Mouse (Mus musculus): ENCODE measurements at regions not wholly inside any gene's neighbourhood (a gene's known extent, or its start where the extent isn't known, plus 50 kb on each side); places are given as distances from the start of the nearest gene placed in this dataset.

- Histone ChIP-seq H3K36me3 (replicated peaks; ENCODE audit: insufficient read depth, low read length) (no peaks in the 10 kb centered on the region), H3K4me1 (ENCODE audit: insufficient read depth) (no peaks in the 10 kb centered on the region; the same call in 1 of the 2 replicates), H3K9ac (replicated peaks) (no peak overlapping the region), H3K27ac (ENCODE audit: low read depth) (peak overlapping the region; percentile 34; the same call in 1 of the 2 replicates), H3K4me3 (ENCODE audit: low read depth, low read length) (no peak overlapping the region), H3K4me2 (ENCODE audit: low read depth, low read length) (peak overlapping the region; percentile 48), H3K27me3 (ENCODE audit: insufficient read depth, low read length) (no peaks in the 10 kb centered on the region), H3K9me3 (ENCODE audit: low read length) (no peaks in the 10 kb centered on the region)
- no peak for TF ChIP-seq EP300 (IDR thresholded peaks at IDR 0.05; ENCODE audit: low read depth)
- no peak for TF ChIP-seq CTCF (IDR thresholded peaks at IDR 0.05; ENCODE audit: low read depth)
- WGBS (ENCODE audit: insufficient replicate concordance), result 41% methylated on average over 2 of the region's 2 CpGs
- DNase-seq (peak; percentile 43), ATAC-seq (no peak)
These were observed 197.4 kb upstream of the Rreb1 start for GRCm38 (mm10) chr13:37580806-37581205.

- Histone ChIP-seq H3K9ac (replicated peaks) (no peak overlapping the region), H3K4me3 (ENCODE audit: low read depth, low read length) (no peak overlapping the region), H3K27ac (ENCODE audit: low read depth) (peak overlapping the region; percentile 34; the same call in 1 of the 2 replicates), H3K9me3 (ENCODE audit: low read length) (no peaks in the 10 kb centered on the region), H3K4me2 (ENCODE audit: low read depth, low read length) (peak overlapping the region; percentile 48), H3K27me3 (ENCODE audit: insufficient read depth, low read length) (no peaks in the 10 kb centered on the region), H3K4me1 (ENCODE audit: insufficient read depth) (no peaks in the 10 kb centered on the region; the same call in 1 of the 2 replicates), H3K36me3 (replicated peaks; ENCODE audit: insufficient read depth, low read length) (no peaks in the 10 kb centered on the region)
- TF ChIP-seq EP300 (IDR thresholded peaks at IDR 0.05; ENCODE audit: low read depth), result no peak
- TF ChIP-seq CTCF (IDR thresholded peaks at IDR 0.05; ENCODE audit: low read depth), result no peak
- 28% methylated on average over 6 of the region's 6 CpGs for WGBS (ENCODE audit: insufficient replicate concordance)
- no peak for DNase-seq
- ATAC-seq, result no peak
These were observed 196.8 kb upstream of the Rreb1 start for GRCm38 (mm10) chr13:37581374-37581773.

- no peak for TF ChIP-seq CTCF (IDR thresholded peaks at IDR 0.05; ENCODE audit: low read depth)
- TF ChIP-seq EP300 (IDR thresholded peaks at IDR 0.05; ENCODE audit: low read depth), result no peak
- peak; percentile 54 for ATAC-seq
- Histone ChIP-seq H3K4me3 (ENCODE audit: low read depth, low read length) (no peak overlapping the region), H3K9me3 (ENCODE audit: low read length) (no peaks in the 10 kb centered on the region), H3K27ac (ENCODE audit: low read depth) (no peak overlapping the region), H3K4me2 (ENCODE audit: low read depth, low read length) (no peak overlapping the region), H3K27me3 (ENCODE audit: insufficient read depth, low read length) (no peaks in the 10 kb centered on the region), H3K4me1 (ENCODE audit: insufficient read depth) (no peaks in the 10 kb centered on the region; the same call in 1 of the 2 replicates), H3K9ac (replicated peaks) (no peak overlapping the region), H3K36me3 (replicated peaks; ENCODE audit: insufficient read depth, low read length) (no peaks in the 10 kb centered on the region)
- WGBS (ENCODE audit: insufficient replicate concordance), result 68% methylated on average over 5 of the region's 5 CpGs
- DNase-seq, result no peak
These were observed 192.7 kb upstream of the Rreb1 start for GRCm38 (mm10) chr13:37585476-37585875.

DNA sequence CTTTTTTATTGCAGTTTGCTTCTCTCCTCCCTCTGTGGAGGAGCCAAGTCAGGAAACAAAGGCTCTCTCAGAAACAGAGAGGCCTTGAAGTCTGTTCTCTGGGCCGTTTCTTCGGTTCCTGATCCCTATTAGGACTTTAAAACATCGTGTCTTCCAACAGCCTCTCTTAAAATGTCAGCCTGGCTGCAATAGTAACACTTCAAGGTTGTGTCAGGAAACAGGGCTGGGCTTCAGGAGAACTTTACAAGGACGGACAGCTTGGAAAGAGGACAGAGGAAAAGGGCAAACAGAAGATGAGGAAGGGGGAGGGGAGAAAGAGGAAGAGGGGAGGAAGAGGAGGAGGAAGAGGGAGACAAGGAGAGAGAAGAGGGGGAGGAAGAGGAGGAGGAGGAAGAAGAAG lies 191.7 kb upstream of the Rreb1 start:
- no peak overlapping the region for H3K27ac ChIP-seq (ENCODE audit: low read depth)
- DNase-seq, result no peak
- no peaks in the 10 kb centered on the region for H3K36me3 ChIP-seq (replicated peaks; ENCODE audit: insufficient read depth, low read length)
- no peaks in the 10 kb centered on the region for H3K9me3 ChIP-seq (ENCODE audit: low read length)
- TF ChIP-seq CTCF (IDR thresholded peaks at IDR 0.05; ENCODE audit: low read depth), result no peak
- TF ChIP-seq EP300 (IDR thresholded peaks at IDR 0.05; ENCODE audit: low read depth), result no peak
- H3K4me2 ChIP-seq (ENCODE audit: low read depth, low read length), result no peak overlapping the region
- H3K4me3 ChIP-seq (ENCODE audit: low read depth, low read length), result no peak overlapping the region
- H3K9ac ChIP-seq (replicated peaks), result no peak overlapping the region
- 58% methylated on average over 4 of the region's 4 CpGs for WGBS (ENCODE audit: insufficient replicate concordance)
- H3K4me1 ChIP-seq (ENCODE audit: insufficient read depth), result no peaks in the 10 kb centered on the region; the same call in 1 of the 2 replicates
- H3K27me3 ChIP-seq (ENCODE audit: insufficient read depth, low read length), result no peaks in the 10 kb centered on the region
- no peak for ATAC-seq

GRCm38 (mm10) chr13:37587911-37588310 lies 190.3 kb upstream of the Rreb1 start:
- ATAC-seq (no peak), DNase-seq (no peak)
- no peaks in the 10 kb centered on the region for H3K27me3 ChIP-seq (ENCODE audit: insufficient read depth, low read length)
- WGBS (ENCODE audit: insufficient replicate concordance), result 85% methylated on average over 3 of the region's 3 CpGs
- H3K4me3 ChIP-seq (ENCODE audit: low read depth, low read length), result no peak overlapping the region
- no peak for TF ChIP-seq EP300 (IDR thresholded peaks at IDR 0.05; ENCODE audit: low read depth)
- TF ChIP-seq CTCF (IDR thresholded peaks at IDR 0.05; ENCODE audit: low read depth), result no peak
- no peaks in the 10 kb centered on the region for H3K9me3 ChIP-seq (ENCODE audit: low read length)
- no peak overlapping the region for H3K4me2 ChIP-seq (ENCODE audit: low read depth, low read length)
- H3K4me1 ChIP-seq (ENCODE audit: insufficient read depth), result no peaks in the 10 kb centered on the region; the same call in 1 of the 2 replicates
- no peak overlapping the region for H3K9ac ChIP-seq (replicated peaks)
- no peak overlapping the region for H3K27ac ChIP-seq (ENCODE audit: low read depth)
- no peaks in the 10 kb centered on the region for H3K36me3 ChIP-seq (replicated peaks; ENCODE audit: insufficient read depth, low read length)

GRCm38 (mm10) chr13:37588528-37589176 lies 189.5 kb upstream of the Rreb1 start:
- DNase-seq (no peak), ATAC-seq (no peak)
- Histone ChIP-seq H3K27me3 (ENCODE audit: insufficient read depth, low read length) (no peaks in the 10 kb centered on the region), H3K4me1 (ENCODE audit: insufficient read depth) (no peaks in the 10 kb centered on the region; the same call in 1 of the 2 replicates), H3K36me3 (replicated peaks; ENCODE audit: insufficient read depth, low read length) (no peaks in the 10 kb centered on the region), H3K9me3 (ENCODE audit: low read length) (no peaks in the 10 kb centered on the region), H3K4me3 (ENCODE audit: low read depth, low read length) (no peak overlapping the region), H3K4me2 (ENCODE audit: low read depth, low read length) (no peak overlapping the region), H3K27ac (ENCODE audit: low read depth) (no peak overlapping the region), H3K9ac (replicated peaks) (no peak overlapping the region)
- WGBS (ENCODE audit: insufficient replicate concordance), result 76% methylated on average over 8 of the region's 8 CpGs
- TF ChIP-seq EP300 (IDR thresholded peaks at IDR 0.05; ENCODE audit: low read depth) (no peak), CTCF (IDR thresholded peaks at IDR 0.05; ENCODE audit: low read depth) (no peak)
